Mouse (Mus musculus): ENCODE measurements around the gene Uts2r. TPM values are rescaled to one million over a fixed set of nuclear protein-coding genes. Genes with fewer than 3 reads are reported as not detected.

The Uts2r gene
- polyA plus RNA-seq, 2 experiments = 1.4 to 2.1 TPM

- H3K36me3 ChIP-seq (ENCODE audit: control insufficient read depth, insufficient read depth, low read length) = no peaks in the 10 kb centered on the region
- H3K9me3 ChIP-seq (ENCODE audit: control insufficient read depth, low read length) = no peaks in the 10 kb centered on the region
- H3K4me1 ChIP-seq (ENCODE audit: control insufficient read depth, insufficient read depth, low read length) = peaks cover 4% of the 10 kb centered on the region; the same call in 1 of the 2 replicates
- no peak overlapping the region for H3K9ac ChIP-seq (ENCODE audit: low read depth, low read length, severe bottlenecking)
- ATAC-seq (ENCODE audit: low FRiP score, low read depth) (no peak), DNase-seq (ENCODE audit: low spot score) (no peak)
- H3K4me2 ChIP-seq (replicated peaks; ENCODE audit: low read depth, low read length, severe bottlenecking) = no peak overlapping the region
- WGBS = 93% methylated on average over 26 of the region's 26 CpGs
- H3K4me3 ChIP-seq (replicated peaks; ENCODE audit: low read length) = no peak overlapping the region
- TF ChIP-seq POLR2A (IDR thresholded peaks at IDR 0.05; ENCODE audit: borderline replicate concordance, extremely low read depth, insufficient read depth, insufficient read length) = no peak
- no peak overlapping the region for H3K27ac ChIP-seq (replicated peaks; ENCODE audit: low read depth, low read length)
- peaks cover 24% of the 10 kb centered on the region for H3K27me3 ChIP-seq (ENCODE audit: control insufficient read depth, insufficient read depth, low read length)
These were observed 720 bp downstream of the Uts2r start for GRCm38 (mm10) chr11:121160636-121161346.

GRCm38 (mm10) chr11:121163751-121164150 is 3.7 kb downstream of the Uts2r start:
- Histone ChIP-seq H3K9me3 (ENCODE audit: control insufficient read depth, low read length) (no peaks in the 10 kb centered on the region), H3K36me3 (ENCODE audit: control insufficient read depth, insufficient read depth, low read length) (no peaks in the 10 kb centered on the region), H3K9ac (ENCODE audit: low read depth, low read length, severe bottlenecking) (no peak overlapping the region), H3K4me2 (replicated peaks; ENCODE audit: low read depth, low read length, severe bottlenecking) (no peak overlapping the region), H3K27ac (replicated peaks; ENCODE audit: low read depth, low read length) (no peak overlapping the region), H3K4me3 (replicated peaks; ENCODE audit: low read length) (no peak overlapping the region), H3K4me1 (ENCODE audit: control insufficient read depth, insufficient read depth, low read length) (no peaks in the 10 kb centered on the region), H3K27me3 (ENCODE audit: control insufficient read depth, insufficient read depth, low read length) (no peaks in the 10 kb centered on the region)
- ATAC-seq (ENCODE audit: low FRiP score, low read depth) (no peak), DNase-seq (ENCODE audit: low spot score) (no peak)
- no peak for TF ChIP-seq POLR2A (IDR thresholded peaks at IDR 0.05; ENCODE audit: borderline replicate concordance, extremely low read depth, insufficient read depth, insufficient read length)
- WGBS = 87% methylated on average over 4 of the region's 4 CpGs

GRCm38 (mm10) chr11:121173203-121173602 is 13.1 kb downstream of the Uts2r start:
- Histone ChIP-seq H3K4me1 (ENCODE audit: control insufficient read depth, insufficient read depth, low read length) (no peaks in the 10 kb centered on the region), H3K4me3 (replicated peaks; ENCODE audit: low read length) (no peak overlapping the region), H3K9me3 (ENCODE audit: control insufficient read depth, low read length) (no peaks in the 10 kb centered on the region), H3K27ac (replicated peaks; ENCODE audit: low read depth, low read length) (no peak overlapping the region), H3K4me2 (replicated peaks; ENCODE audit: low read depth, low read length, severe bottlenecking) (no peak overlapping the region), H3K27me3 (ENCODE audit: control insufficient read depth, insufficient read depth, low read length) (no peaks in the 10 kb centered on the region), H3K36me3 (ENCODE audit: control insufficient read depth, insufficient read depth, low read length) (no peaks in the 10 kb centered on the region), H3K9ac (ENCODE audit: low read depth, low read length, severe bottlenecking) (no peak overlapping the region)
- DNase-seq (ENCODE audit: low spot score) (no peak), ATAC-seq (ENCODE audit: low FRiP score, low read depth) (no peak)
- no peak for TF ChIP-seq POLR2A (IDR thresholded peaks at IDR 0.05; ENCODE audit: borderline replicate concordance, extremely low read depth, insufficient read depth, insufficient read length)
- 72% methylated on average over 5 of the region's 5 CpGs for WGBS

- H3K4me2 ChIP-seq (replicated peaks; ENCODE audit: low read depth, low read length, severe bottlenecking) = no peak overlapping the region
- H3K4me3 ChIP-seq (replicated peaks; ENCODE audit: low read length) = no peak overlapping the region
- no peaks in the 10 kb centered on the region for H3K27me3 ChIP-seq (ENCODE audit: control insufficient read depth, insufficient read depth, low read length)
- no peaks in the 10 kb centered on the region for H3K4me1 ChIP-seq (ENCODE audit: control insufficient read depth, insufficient read depth, low read length)
- WGBS = 48% methylated on average over 3 of the region's 3 CpGs
- ATAC-seq (ENCODE audit: low FRiP score, low read depth) = no peak
- H3K27ac ChIP-seq (replicated peaks; ENCODE audit: low read depth, low read length) = no peak overlapping the region
- no peak for TF ChIP-seq POLR2A (IDR thresholded peaks at IDR 0.05; ENCODE audit: borderline replicate concordance, extremely low read depth, insufficient read depth, insufficient read length)
- H3K9me3 ChIP-seq (ENCODE audit: control insufficient read depth, low read length) = no peaks in the 10 kb centered on the region
- no peak overlapping the region for H3K9ac ChIP-seq (ENCODE audit: low read depth, low read length, severe bottlenecking)
- peaks cover 3% of the 10 kb centered on the region; the same call in 1 of the 2 replicates for H3K36me3 ChIP-seq (ENCODE audit: control insufficient read depth, insufficient read depth, low read length)
- no peak for DNase-seq (ENCODE audit: low spot score)
These were observed 14.2 kb downstream of the Uts2r start for GRCm38 (mm10) chr11:121174234-121174633.

- TF ChIP-seq POLR2A (IDR thresholded peaks at IDR 0.05; ENCODE audit: borderline replicate concordance, extremely low read depth, insufficient read depth, insufficient read length) = no peak
- 51% methylated on average over 12 of the region's 12 CpGs for WGBS
- peak; percentile 64 for DNase-seq (ENCODE audit: low spot score)
- Histone ChIP-seq H3K27ac (replicated peaks; ENCODE audit: low read depth, low read length) (no peak overlapping the region), H3K9ac (ENCODE audit: low read depth, low read length, severe bottlenecking) (no peak overlapping the region), H3K4me3 (replicated peaks; ENCODE audit: low read length) (no peak overlapping the region), H3K9me3 (ENCODE audit: control insufficient read depth, low read length) (no peaks in the 10 kb centered on the region), H3K4me2 (replicated peaks; ENCODE audit: low read depth, low read length, severe bottlenecking) (no peak overlapping the region), H3K4me1 (ENCODE audit: control insufficient read depth, insufficient read depth, low read length) (no peaks in the 10 kb centered on the region), H3K27me3 (ENCODE audit: control insufficient read depth, insufficient read depth, low read length) (no peaks in the 10 kb centered on the region), H3K36me3 (ENCODE audit: control insufficient read depth, insufficient read depth, low read length) (peaks cover 13% of the 10 kb centered on the region)
- no peak for ATAC-seq (ENCODE audit: low FRiP score, low read depth)
These were observed 16.5 kb downstream of the Uts2r start for GRCm38 (mm10) chr11:121176285-121177270.

Measured in limb, embryonic 14.5 days (tissue).